Mouse (Mus musculus) sigmoid colon, adult 10 weeks (tissue): Measurements from ENCODE around the gene Acp6. TPM values are rescaled to one million over a fixed set of nuclear protein-coding genes. Genes with fewer than 3 reads are reported as not detected.

Source experiments
- polyA plus RNA-seq: library from polyadenylated mRNA; stranded (reverse); fragments of 350-450 nt; fragmentation: Illumina TruSeq; extraction: RNeasy Lipid Tissue Mini Kit (QIAGEN cat#74804); gene quantifications from one replicate; pipeline ENCODE4 v1.2.3, GENCODE M21; 2014; ENCODE audit warnings: low read depth, low replicate concordance

The Acp6 gene
- 52.6 TPM for polyA plus RNA-seq

GRCm38 (mm10) chr3:97158611-97159508, at the start of gene Acp6:
Acp6 (plus strand) TSS chr3:97158777.

Other genes starting within 250 kb of the Acp6 start
- gene Gja8, start 232.8 kb upstream of the Acp6 start, polyA plus RNA-seq, result not detected
- gene Bcl9, start 139.1 kb downstream of the Acp6 start, polyA plus RNA-seq, result 9.3 TPM